Mouse (Mus musculus) hindbrain, embryonic 13.5 days (tissue): ENCODE results near the gene Ttc28. TPM values are rescaled to one million over a fixed set of nuclear protein-coding genes. Genes with fewer than 3 reads are reported as not detected.

Source experiments
- ATAC-seq: fragments of 200-750 bp; cut with Nextera tagmentation; 2 replicates; pipeline ENCODE4 v1.8.0; 2017; ENCODE audit warnings: moderate TSS enrichment; ENCODE audit not compliant: low FRiP score
- H3K27ac ChIP-seq: fragments of 300-500 bp; sonication (generic); 2 replicates; pipeline ENCODE4 v1.5.1; 2015; ENCODE audit warnings: inconsistent platforms, mild to moderate bottlenecking, moderate library complexity
- H3K27me3 ChIP-seq: fragments of 300-500 bp; sonication (generic); 2 replicates; pipeline ENCODE4 v1.6.1; 2015; ENCODE audit warnings: mild to moderate bottlenecking, inconsistent platforms
- H3K36me3 ChIP-seq: fragments of 300-500 bp; sonication (generic); 2 replicates; pipeline ENCODE4 v1.6.1; 2015; ENCODE audit warnings: mild to moderate bottlenecking, inconsistent platforms
- H3K4me1 ChIP-seq: fragments of 300-500 bp; sonication (generic); replicated peaks from 2 replicates; pipeline ENCODE4 v1.6.1; 2015; ENCODE audit warnings: inconsistent platforms
- H3K4me2 ChIP-seq: fragments of 300-500 bp; sonication (generic); 2 replicates; pipeline ENCODE4 v1.6.1; 2015; ENCODE audit warnings: inconsistent platforms, mild to moderate bottlenecking, moderate library complexity
- H3K4me3 ChIP-seq: fragments of 300-500 bp; sonication (generic); 2 replicates; pipeline ENCODE4 v1.5.1; 2015; ENCODE audit warnings: mild to moderate bottlenecking, inconsistent platforms
- H3K9ac ChIP-seq: fragments of 300-500 bp; sonication (generic); 2 replicates; pipeline ENCODE4 v1.6.1; 2015; ENCODE audit warnings: mild to moderate bottlenecking, inconsistent platforms
- H3K9me3 ChIP-seq: fragments of 300-500 bp; sonication (generic); 2 replicates; pipeline ENCODE4 v1.6.1; 2016; ENCODE audit warnings: inconsistent platforms
- WGBS: fragments of 180-500 bp; shearing (Covaris S2); methylation state at CpG from one replicate; pipeline ENCODE4 v1.1.7; 2015; 5-methylcytosine and 5-hydroxymethylcytosine counted together
- polyA plus RNA-seq: library from polyadenylated mRNA; unstranded; fragments of >200 nt; fragmentation: Nextera tagmentation; extraction: Ambion mirVana; gene quantifications from 2 replicates; pipeline ENCODE4 v1.2.1, GENCODE M21; 2015

The Ttc28 gene
- polyA plus RNA-seq, 1 experiment from 2014 or later = 20.2 TPM

GRCm38 (mm10) chr5:111270246-111271002 is 390.8 kb downstream of the Ttc28 start:
- Histone ChIP-seq H3K9ac (peak overlapping the region; percentile 35; the same call in 1 of the 2 replicates), H3K27ac (peak overlapping the region; percentile 55), H3K36me3 (peaks cover 62% of the 10 kb centered on the region), H3K27me3 (peaks cover 18% of the 10 kb centered on the region), H3K9me3 (no peaks in the 10 kb centered on the region), H3K4me2 (no peak overlapping the region), H3K4me1 (peaks cover 26% of the 10 kb centered on the region), H3K4me3 (no peak overlapping the region)
- 49% methylated on average over 15 of the region's 15 CpGs for WGBS
- ATAC-seq = peak; percentile 38

GRCm38 (mm10) chr5:111273589-111273988 is 394.0 kb downstream of the Ttc28 start:
- H3K9ac ChIP-seq = 0 out of 2 replicates have a peak overlapping the region, but pooled peaks have one; percentile 4
- H3K4me2 ChIP-seq = no peak overlapping the region
- H3K9me3 ChIP-seq = no peaks in the 10 kb centered on the region
- peaks cover 64% of the 10 kb centered on the region for H3K36me3 ChIP-seq
- no peak for ATAC-seq
- H3K27ac ChIP-seq = no peak overlapping the region
- no peak overlapping the region for H3K4me3 ChIP-seq
- peaks cover 18% of the 10 kb centered on the region for H3K27me3 ChIP-seq
- peaks cover 26% of the 10 kb centered on the region for H3K4me1 ChIP-seq
- 33% methylated on average over 10 of the region's 10 CpGs for WGBS

- peaks cover 18% of the 10 kb centered on the region for H3K27me3 ChIP-seq
Observed at GRCm38 (mm10) chr5:111274948-111275347, 395.3 kb downstream of the Ttc28 start.

GRCm38 (mm10) chr5:111284420-111285175 is 405.0 kb downstream of the Ttc28 start:
- ATAC-seq = no peak
- Histone ChIP-seq H3K36me3 (peaks cover 87% of the 10 kb centered on the region), H3K4me1 (peaks cover 3% of the 10 kb centered on the region; the same call in 1 of the 2 replicates), H3K4me3 (no peak overlapping the region), H3K4me2 (no peak overlapping the region), H3K27ac (no peak overlapping the region), H3K9me3 (no peaks in the 10 kb centered on the region), H3K27me3 (no peaks in the 10 kb centered on the region), H3K9ac (no peak overlapping the region)
- 88% methylated on average over 19 of the region's 19 CpGs for WGBS

More at GRCm38 (mm10) chr5:111274948-111275347, 395.3 kb downstream of the Ttc28 start:
- ATAC-seq = no peak
- H3K36me3 ChIP-seq = peaks cover 78% of the 10 kb centered on the region
- 77% methylated on average over 5 of the region's 5 CpGs for WGBS
- no peak overlapping the region for H3K4me2 ChIP-seq
- H3K4me1 ChIP-seq = peaks cover 16% of the 10 kb centered on the region
- no peaks in the 10 kb centered on the region for H3K9me3 ChIP-seq
- no peak overlapping the region for H3K9ac ChIP-seq
- no peak overlapping the region for H3K4me3 ChIP-seq
- no peak overlapping the region for H3K27ac ChIP-seq

GRCm38 (mm10) chr5:111287571-111287970 is 408.0 kb downstream of the Ttc28 start:
- Histone ChIP-seq H3K9me3 (no peaks in the 10 kb centered on the region), H3K27me3 (no peaks in the 10 kb centered on the region), H3K4me1 (peaks cover 9% of the 10 kb centered on the region; the same call in 1 of the 2 replicates), H3K4me2 (no peak overlapping the region), H3K4me3 (no peak overlapping the region), H3K36me3 (peaks cover 57% of the 10 kb centered on the region), H3K9ac (no peak overlapping the region), H3K27ac (no peak overlapping the region)
- ATAC-seq = no peak
- WGBS = 72% methylated on average over 4 of the region's 5 CpGs

DNA sequence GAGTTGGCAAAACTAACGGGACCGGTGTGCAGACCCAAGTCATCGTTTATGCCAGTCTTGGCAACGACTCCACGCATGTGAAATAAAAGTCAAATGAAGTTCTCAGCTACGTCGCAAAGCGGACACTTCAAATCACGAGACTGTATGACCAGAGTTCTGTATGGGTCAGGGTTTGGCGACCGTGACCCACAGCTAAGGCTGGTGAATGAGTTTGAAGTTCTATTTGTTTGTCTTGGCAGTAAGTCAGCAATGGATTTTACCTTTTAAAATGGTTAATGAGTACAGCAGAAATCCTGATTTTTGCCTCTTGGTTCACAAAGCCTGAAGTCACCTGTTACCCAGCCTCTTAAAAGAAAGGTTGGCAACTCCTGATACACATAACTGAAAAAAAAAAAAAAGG is 408.9 kb downstream of the Ttc28 start:
- H3K9me3 ChIP-seq = no peaks in the 10 kb centered on the region

DNA sequence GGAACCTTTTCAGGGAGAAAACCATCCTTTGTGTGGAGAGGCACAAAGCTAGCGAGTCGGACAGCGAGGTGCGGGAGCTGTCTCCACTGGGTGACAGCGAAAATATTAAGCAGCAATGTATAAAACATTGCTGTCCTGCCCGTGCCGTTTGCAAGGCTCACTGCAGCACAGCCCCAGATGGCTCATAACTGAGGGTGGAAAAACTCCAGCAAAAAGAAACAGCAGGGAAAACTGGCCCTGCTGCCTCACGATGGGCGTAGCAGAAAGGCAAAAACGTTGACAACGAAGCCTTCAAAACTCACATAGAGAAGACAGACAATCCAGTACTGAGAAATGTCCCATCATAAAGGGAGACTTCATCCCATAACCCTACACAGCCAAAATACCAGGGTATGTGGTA is 410.5 kb downstream of the Ttc28 start:
- Histone ChIP-seq H3K4me3 (no peak overlapping the region), H3K4me1 (peaks cover 7% of the 10 kb centered on the region; the same call in 1 of the 2 replicates), H3K27ac (no peak overlapping the region), H3K9me3 (no peaks in the 10 kb centered on the region), H3K4me2 (no peak overlapping the region), H3K36me3 (peaks cover 32% of the 10 kb centered on the region), H3K27me3 (no peaks in the 10 kb centered on the region), H3K9ac (no peak overlapping the region)
- ATAC-seq = no peak
- WGBS = 70% methylated on average over 11 of the region's 11 CpGs

More for the DNA sequence above, 408.9 kb downstream of the Ttc28 start:
- H3K4me2 ChIP-seq = no peak overlapping the region
- no peak overlapping the region for H3K27ac ChIP-seq
- H3K9ac ChIP-seq = no peak overlapping the region
- ATAC-seq = no peak
- H3K4me1 ChIP-seq = peaks cover 7% of the 10 kb centered on the region; the same call in 1 of the 2 replicates
- peaks cover 48% of the 10 kb centered on the region for H3K36me3 ChIP-seq
- H3K27me3 ChIP-seq = no peaks in the 10 kb centered on the region
- no peak overlapping the region for H3K4me3 ChIP-seq
- WGBS = 86% methylated on average over 11 of the region's 11 CpGs

GRCm38 (mm10) chr5:111291639-111292038 is 412.0 kb downstream of the Ttc28 start:
- Histone ChIP-seq H3K4me3 (no peak overlapping the region), H3K27me3 (no peaks in the 10 kb centered on the region), H3K27ac (peak overlapping the region; percentile 62; the same call in 1 of the 2 replicates), H3K9me3 (no peaks in the 10 kb centered on the region), H3K4me2 (0 out of 2 replicates have a peak overlapping the region, but pooled peaks have one; percentile 6), H3K4me1 (peaks cover 7% of the 10 kb centered on the region; the same call in 1 of the 2 replicates), H3K36me3 (peaks cover 17% of the 10 kb centered on the region), H3K9ac (0 out of 2 replicates have a peak overlapping the region, but pooled peaks have one; percentile 19)
- ATAC-seq = no peak
- WGBS = 66% methylated on average over 10 of the region's 10 CpGs

DNA sequence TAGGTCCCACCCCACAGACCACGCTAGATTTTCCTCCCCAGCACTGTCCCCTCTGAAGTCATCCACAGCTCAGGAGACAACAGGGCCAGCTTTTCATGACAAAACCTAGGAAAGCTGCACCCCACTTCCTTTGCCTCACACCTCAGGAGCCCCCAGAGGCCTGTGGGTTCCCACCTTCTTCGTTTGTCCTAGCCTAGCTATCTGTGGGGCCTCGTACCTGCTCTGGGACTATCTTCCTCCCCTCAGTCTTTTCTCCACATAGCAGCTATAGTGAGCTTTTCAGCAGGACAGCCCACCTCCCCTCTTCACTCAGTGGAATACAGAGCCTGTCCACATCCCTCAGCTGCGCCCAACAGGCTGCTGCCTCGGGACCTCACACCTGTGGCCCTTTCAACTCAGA is 418.2 kb downstream of the Ttc28 start:
- Histone ChIP-seq H3K9ac (no peak overlapping the region), H3K4me2 (no peak overlapping the region), H3K9me3 (no peaks in the 10 kb centered on the region), H3K27me3 (no peaks in the 10 kb centered on the region), H3K4me3 (no peak overlapping the region), H3K4me1 (no peaks in the 10 kb centered on the region), H3K36me3 (no peaks in the 10 kb centered on the region), H3K27ac (no peak overlapping the region)
- ATAC-seq = no peak
- 73% methylated on average over 5 of the region's 5 CpGs for WGBS

DNA sequence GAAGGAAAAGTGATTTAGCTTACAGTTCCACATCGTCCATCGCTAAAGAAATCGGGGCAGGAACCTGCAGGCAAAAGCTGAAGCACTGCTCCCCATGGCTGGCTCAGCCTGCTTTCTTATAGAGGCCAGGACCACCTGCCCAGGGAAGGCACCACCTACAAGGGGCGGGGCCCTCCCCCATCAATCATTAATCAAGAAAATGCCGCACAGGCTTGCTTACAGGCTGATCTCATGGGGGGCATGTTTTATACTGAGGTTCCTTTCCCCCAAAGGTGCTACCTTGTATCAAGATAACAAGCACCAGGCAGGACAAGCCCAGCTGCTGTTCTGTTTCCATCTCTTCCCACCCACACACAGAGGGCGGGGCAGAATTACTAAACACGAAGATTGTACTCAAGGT is 419.1 kb downstream of the Ttc28 start:
- no peaks in the 10 kb centered on the region for H3K4me1 ChIP-seq
- no peak overlapping the region for H3K4me3 ChIP-seq
- 50% methylated on average over 7 of the region's 7 CpGs for WGBS
- H3K9me3 ChIP-seq = no peaks in the 10 kb centered on the region
- H3K27me3 ChIP-seq = no peaks in the 10 kb centered on the region
- no peak for ATAC-seq
- H3K27ac ChIP-seq = no peak overlapping the region
- H3K4me2 ChIP-seq = no peak overlapping the region
- H3K36me3 ChIP-seq = no peaks in the 10 kb centered on the region
- no peak overlapping the region for H3K9ac ChIP-seq

GRCm38 (mm10) chr5:111300776-111301175 is 421.2 kb downstream of the Ttc28 start:
- Histone ChIP-seq H3K27me3 (no peaks in the 10 kb centered on the region), H3K4me2 (no peak overlapping the region), H3K4me1 (no peaks in the 10 kb centered on the region), H3K4me3 (no peak overlapping the region), H3K9ac (no peak overlapping the region), H3K27ac (no peak overlapping the region), H3K9me3 (no peaks in the 10 kb centered on the region), H3K36me3 (no peaks in the 10 kb centered on the region)
- WGBS = 73% methylated on average over 8 of the region's 8 CpGs
- no peak for ATAC-seq

DNA sequence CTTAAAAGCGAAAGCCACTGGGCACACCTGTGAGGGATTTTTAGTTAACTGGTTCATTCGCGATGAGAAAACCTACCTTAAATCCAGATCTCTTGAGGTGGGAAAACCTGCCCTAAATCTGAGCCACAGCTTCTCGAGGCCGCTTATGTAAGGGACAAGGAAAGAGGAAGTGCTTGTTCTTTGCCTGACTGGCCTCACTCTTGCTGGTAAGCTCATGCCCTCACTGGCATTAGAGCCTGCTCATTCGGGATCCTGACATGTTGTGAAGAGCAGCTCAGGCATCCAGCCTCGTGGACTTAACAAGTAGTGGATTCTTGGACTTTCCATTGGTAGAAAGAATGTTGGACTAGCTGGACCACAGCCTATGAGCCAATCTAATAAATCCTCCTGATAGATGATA is 422.1 kb downstream of the Ttc28 start:
- 83% methylated on average over 7 of the region's 7 CpGs for WGBS
- Histone ChIP-seq H3K9me3 (no peaks in the 10 kb centered on the region), H3K4me2 (no peak overlapping the region), H3K4me3 (no peak overlapping the region), H3K27me3 (no peaks in the 10 kb centered on the region), H3K27ac (no peak overlapping the region), H3K9ac (no peak overlapping the region), H3K4me1 (no peaks in the 10 kb centered on the region), H3K36me3 (no peaks in the 10 kb centered on the region)
- ATAC-seq = no peak
